Mouse (Mus musculus): ENCODE measurements around the gene Hcn1.
A peak's percentile ranks its signal among the peaks of the same experiment; 100 is the strongest.
"Not testable (repeated sequence)": the region's sequence is repeated elsewhere in the genome, so short reads cannot be mapped to it uniquely, and the experiment has no call there.

Gene Hcn1

GRCm38 (mm10) chr13:117877787-117878186, 275.7 kb downstream of the Hcn1 start:
- DNase-seq (ENCODE audit: low read depth) = no peak

GRCm38 (mm10) chr13:117880471-117881225, 278.5 kb downstream of the Hcn1 start:
- DNase-seq (ENCODE audit: low read depth) = no peak

- no peak for DNase-seq (ENCODE audit: low read depth)
Observed at GRCm38 (mm10) chr13:117892076-117892475, 290.0 kb downstream of the Hcn1 start.

GRCm38 (mm10) chr13:117898052-117898451, 295.9 kb downstream of the Hcn1 start:
- peak; percentile 18 for DNase-seq (ENCODE audit: low read depth)

GRCm38 (mm10) chr13:117907801-117908200, 305.7 kb downstream of the Hcn1 start:
- no peak for DNase-seq (ENCODE audit: low read depth)

- DNase-seq (ENCODE audit: low read depth) = no peak
Observed at GRCm38 (mm10) chr13:117929734-117930133, 327.6 kb downstream of the Hcn1 start.

GRCm38 (mm10) chr13:117931746-117932145, 329.6 kb downstream of the Hcn1 start:
- no peak for DNase-seq (ENCODE audit: low read depth)

- DNase-seq (ENCODE audit: low read depth) = no peak
Observed at GRCm38 (mm10) chr13:117938761-117939160, 336.6 kb downstream of the Hcn1 start.

GRCm38 (mm10) chr13:117940536-117941280, 338.6 kb downstream of the Hcn1 start:
- DNase-seq (ENCODE audit: low read depth) = no peak

- no peak for DNase-seq (ENCODE audit: low read depth)
Observed at GRCm38 (mm10) chr13:117946843-117947242, 344.7 kb downstream of the Hcn1 start.

- no peak for DNase-seq (ENCODE audit: low read depth)
Observed at GRCm38 (mm10) chr13:117947704-117948376, 345.7 kb downstream of the Hcn1 start.

GRCm38 (mm10) chr13:117958496-117959421, 356.6 kb downstream of the Hcn1 start:
- no peak for DNase-seq (ENCODE audit: low read depth)

- no peak for DNase-seq (ENCODE audit: low read depth)
Observed at GRCm38 (mm10) chr13:117964620-117965019, 362.5 kb downstream of the Hcn1 start.

GRCm38 (mm10) chr13:117975382-117975781, 373.3 kb downstream of the Hcn1 start:
- DNase-seq (ENCODE audit: low read depth) = no peak

- no peak for DNase-seq (ENCODE audit: low read depth)
Observed at GRCm38 (mm10) chr13:117975823-117976222, 373.7 kb downstream of the Hcn1 start.

- no peak for DNase-seq (ENCODE audit: low read depth)
Observed at GRCm38 (mm10) chr13:117984339-117984738, 382.2 kb downstream of the Hcn1 start.

GRCm38 (mm10) chr13:117999767-118000488, 397.8 kb downstream of the Hcn1 start:
- no peak for DNase-seq (ENCODE audit: low read depth)

- DNase-seq (ENCODE audit: low read depth) = no peak
Observed at GRCm38 (mm10) chr13:118000538-118000937, 398.4 kb downstream of the Hcn1 start.

GRCm38 (mm10) chr13:118021176-118021575, 419.1 kb downstream of the Hcn1 start:
- DNase-seq (ENCODE audit: low read depth) = no peak

- DNase-seq (ENCODE audit: low read depth) = not testable (repeated sequence)
Observed at GRCm38 (mm10) chr13:118022891-118023290, 420.8 kb downstream of the Hcn1 start.

GRCm38 (mm10) chr13:118023381-118023780, 421.3 kb downstream of the Hcn1 start:
- no peak for DNase-seq (ENCODE audit: low read depth)

All from fibroblast of lung, adult 2 months (primary cell).